Mouse (Mus musculus): ENCODE data around the gene Gsk3b. TPM values are rescaled to one million over a fixed set of nuclear protein-coding genes. Genes with fewer than 3 reads are reported as not detected.
A peak's percentile ranks its signal among the peaks of the same experiment; 100 is the strongest.
"Not testable (repeated sequence)": the region's sequence is repeated elsewhere in the genome, so short reads cannot be mapped to it uniquely, and the experiment has no call there.

The Gsk3b gene
- total RNA-seq, 2 experiments from 2014 or later: 59.0 to 70.0 TPM

GRCm38 (mm10) chr16:38100569-38100968, 11.8 kb downstream of the Gsk3b start:
- DNase-seq: peak in 1 of 2 experiments; percentile 35

GRCm38 (mm10) chr16:38105453-38105852, 16.7 kb downstream of the Gsk3b start:
- DNase-seq: no peak

- DNase-seq: no peak
These were observed 17.7 kb downstream of the Gsk3b start for GRCm38 (mm10) chr16:38106542-38106941.

GRCm38 (mm10) chr16:38110001-38110400, 21.2 kb downstream of the Gsk3b start:
- no peak for DNase-seq

- DNase-seq: peak in 1 of 2 experiments; percentile 32
These were observed 21.8 kb downstream of the Gsk3b start for GRCm38 (mm10) chr16:38110575-38110974.

- no peak for DNase-seq
These were observed 25.3 kb downstream of the Gsk3b start for GRCm38 (mm10) chr16:38114074-38114473.

GRCm38 (mm10) chr16:38117909-38118308, 29.1 kb downstream of the Gsk3b start:
- DNase-seq: not testable (repeated sequence)

- no peak for DNase-seq
These were observed 29.9 kb downstream of the Gsk3b start for GRCm38 (mm10) chr16:38118723-38119122.

- no peak for DNase-seq
These were observed 30.5 kb downstream of the Gsk3b start for GRCm38 (mm10) chr16:38119286-38119685.

GRCm38 (mm10) chr16:38129171-38129570, 40.4 kb downstream of the Gsk3b start:
- DNase-seq: no peak

- DNase-seq: no peak
These were observed 42.2 kb downstream of the Gsk3b start for GRCm38 (mm10) chr16:38131041-38131440.

GRCm38 (mm10) chr16:38131756-38132155, 43.0 kb downstream of the Gsk3b start:
- DNase-seq: peak; percentile 34 to 58

- DNase-seq: peak; percentile 10 to 36
These were observed 43.4 kb downstream of the Gsk3b start for GRCm38 (mm10) chr16:38132210-38132609.

GRCm38 (mm10) chr16:38137296-38137695, 48.5 kb downstream of the Gsk3b start:
- peak; percentile 51 to 57 for DNase-seq

GRCm38 (mm10) chr16:38144898-38145297, 56.1 kb downstream of the Gsk3b start:
- no peak for DNase-seq

- no peak for DNase-seq
These were observed 61.8 kb downstream of the Gsk3b start for GRCm38 (mm10) chr16:38150555-38150954.

GRCm38 (mm10) chr16:38157854-38158622, 69.2 kb downstream of the Gsk3b start:
- DNase-seq: peak in 1 of 2 experiments; percentile 38

- no peak for DNase-seq
These were observed 73.2 kb downstream of the Gsk3b start for GRCm38 (mm10) chr16:38162019-38162418.

GRCm38 (mm10) chr16:38164811-38165591, 76.2 kb downstream of the Gsk3b start:
- no peak for DNase-seq

GRCm38 (mm10) chr16:38168971-38169370, 80.2 kb downstream of the Gsk3b start:
- DNase-seq: no peak

- no peak for DNase-seq
These were observed 90.3 kb downstream of the Gsk3b start for GRCm38 (mm10) chr16:38179150-38179549.

- DNase-seq: no peak
These were observed 92.6 kb downstream of the Gsk3b start for GRCm38 (mm10) chr16:38181421-38181820.

GRCm38 (mm10) chr16:38184657-38185269, 96.0 kb downstream of the Gsk3b start:
- DNase-seq: no peak

Data from adrenal gland, postnatal 36 days (tissue).